Mouse (Mus musculus) megakaryocyte, embryonic 14.5 days (primary cell): ENCODE measurements at regions not wholly inside any gene's neighbourhood (a gene's known extent, or its start where the extent isn't known, plus 50 kb on each side); places are given as distances from the start of the nearest gene placed in this dataset.

ENCODE experiments used
- H3K27me3 ChIP-seq: replicated peaks from 2 replicates; pipeline ENCODE3; 2012; ENCODE audit warnings: inconsistent platforms
- H3K36me3 ChIP-seq: replicated peaks from 2 replicates; pipeline ENCODE3; 2012; ENCODE audit warnings: low read length, inconsistent platforms, mixed read lengths
- H3K4me1 ChIP-seq: 2 replicates; pipeline ENCODE4 v1.6.1; 2012; ENCODE audit warnings: inconsistent platforms
- H3K4me3 ChIP-seq: replicated peaks from 2 replicates; pipeline ENCODE3; 2012; ENCODE audit warnings: moderate library complexity, mild to moderate bottlenecking, inconsistent platforms
- H3K9me3 ChIP-seq: 2 replicates; pipeline ENCODE4 v1.6.1; 2012; ENCODE audit warnings: inconsistent platforms
- FLI1 ChIP-seq: IDR thresholded peaks from 2 replicates; pipeline ENCODE4 v1.6.1; 2012; ENCODE audit warnings: low read length, inconsistent platforms, mixed read lengths
- GATA1 ChIP-seq: IDR thresholded peaks from 3 replicates; pipeline ENCODE4 v1.6.1; 2012; ENCODE audit warnings: mixed read lengths, low read length, inconsistent platforms, borderline replicate concordance

DNA sequence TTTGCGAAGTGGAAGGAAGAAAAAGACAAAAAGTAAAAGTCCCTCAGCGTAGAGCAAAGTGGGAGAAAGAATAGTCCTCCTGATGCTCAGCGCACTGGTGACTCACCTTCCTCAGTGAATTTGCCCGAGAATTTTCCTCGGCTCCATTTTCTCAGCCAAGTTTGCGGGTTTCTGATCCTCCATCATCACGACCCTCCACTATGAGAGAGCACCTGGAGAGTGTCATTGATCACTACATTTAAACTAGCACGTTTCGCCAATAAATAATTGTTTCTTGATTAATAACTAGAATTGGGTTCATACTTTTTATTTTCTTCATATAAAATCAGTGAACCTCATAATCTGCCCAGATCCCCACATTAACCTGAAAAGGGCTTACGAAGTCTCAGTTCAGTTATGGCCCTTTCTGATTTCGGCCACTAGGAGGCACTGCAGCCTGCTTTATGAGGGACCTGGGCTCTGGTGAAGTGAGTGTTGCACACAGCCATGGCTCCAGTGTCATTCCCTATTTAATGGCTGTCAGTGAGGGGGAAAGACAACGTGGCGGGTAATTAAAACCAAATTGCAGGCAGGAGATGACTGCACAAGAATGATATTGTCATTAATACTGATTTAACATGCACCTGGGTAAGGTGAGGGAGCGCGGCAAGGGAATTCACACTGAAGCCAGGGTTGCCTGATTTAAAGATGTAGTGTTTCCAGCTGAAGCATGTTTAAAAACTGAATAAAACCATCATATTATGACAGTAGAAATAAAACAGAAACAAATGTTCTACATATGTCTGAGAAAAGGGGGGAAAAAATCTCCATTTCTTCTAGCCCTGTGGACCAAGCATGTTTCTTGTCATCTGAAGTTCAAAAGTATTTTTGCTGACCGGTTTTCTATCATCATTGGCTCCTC is 741.8 kb upstream of the Arrdc4 start:
- no peaks in the 10 kb centered on the region for H3K27me3 ChIP-seq
- H3K36me3 ChIP-seq = no peaks in the 10 kb centered on the region
- H3K4me3 ChIP-seq = no peak overlapping the region
- H3K4me1 ChIP-seq = no peaks in the 10 kb centered on the region
- no peak for TF ChIP-seq GATA1
- TF ChIP-seq FLI1 = no peak
- no peaks in the 10 kb centered on the region for H3K9me3 ChIP-seq

DNA sequence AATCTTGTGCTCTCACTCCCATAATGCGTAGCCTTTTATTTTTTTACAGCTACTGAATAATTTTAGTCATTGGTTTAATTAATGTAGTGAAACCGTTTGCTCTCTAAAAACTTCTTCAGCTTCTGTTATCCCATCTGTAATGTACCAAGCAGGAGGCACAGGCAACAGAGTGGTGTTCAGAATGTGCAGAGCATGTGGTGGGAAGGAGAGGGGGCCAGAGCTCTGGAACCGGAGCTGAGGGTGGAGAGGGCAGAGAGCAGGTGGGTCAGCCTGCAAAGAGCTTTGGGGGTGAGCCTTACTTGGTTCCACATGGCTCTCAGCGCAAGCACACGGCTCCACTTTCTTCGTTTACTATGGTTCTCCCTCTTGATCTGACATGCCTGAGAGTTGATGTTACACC is 739.6 kb upstream of the Arrdc4 start:
- TF ChIP-seq FLI1 = no peak
- TF ChIP-seq GATA1 = no peak
- Histone ChIP-seq H3K27me3 (no peaks in the 10 kb centered on the region), H3K4me3 (no peak overlapping the region), H3K4me1 (no peaks in the 10 kb centered on the region), H3K9me3 (no peaks in the 10 kb centered on the region), H3K36me3 (no peaks in the 10 kb centered on the region)

DNA sequence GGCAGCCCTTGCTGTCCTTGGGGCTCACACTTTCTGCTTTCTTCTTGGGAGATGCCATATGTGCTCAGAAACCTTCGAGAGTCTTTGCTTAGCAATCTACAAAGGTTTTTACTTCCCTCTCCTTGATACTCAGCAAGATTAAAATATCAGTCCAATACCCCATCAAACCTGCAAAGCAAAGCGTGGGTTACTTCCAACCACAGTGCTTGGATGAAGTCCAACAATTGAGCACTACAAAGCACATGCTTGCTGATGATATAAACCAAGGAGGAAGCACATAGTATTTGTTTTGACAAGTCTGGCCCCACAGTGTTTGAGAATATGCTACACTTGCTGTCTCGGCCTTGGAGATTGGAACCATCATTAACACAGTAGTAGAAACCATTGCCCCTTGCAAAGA is 738.1 kb upstream of the Arrdc4 start:
- no peaks in the 10 kb centered on the region for H3K9me3 ChIP-seq
- no peaks in the 10 kb centered on the region for H3K36me3 ChIP-seq
- H3K4me3 ChIP-seq = no peak overlapping the region
- no peaks in the 10 kb centered on the region for H3K27me3 ChIP-seq
- TF ChIP-seq GATA1 (no peak), FLI1 (no peak)
- H3K4me1 ChIP-seq = no peaks in the 10 kb centered on the region

DNA sequence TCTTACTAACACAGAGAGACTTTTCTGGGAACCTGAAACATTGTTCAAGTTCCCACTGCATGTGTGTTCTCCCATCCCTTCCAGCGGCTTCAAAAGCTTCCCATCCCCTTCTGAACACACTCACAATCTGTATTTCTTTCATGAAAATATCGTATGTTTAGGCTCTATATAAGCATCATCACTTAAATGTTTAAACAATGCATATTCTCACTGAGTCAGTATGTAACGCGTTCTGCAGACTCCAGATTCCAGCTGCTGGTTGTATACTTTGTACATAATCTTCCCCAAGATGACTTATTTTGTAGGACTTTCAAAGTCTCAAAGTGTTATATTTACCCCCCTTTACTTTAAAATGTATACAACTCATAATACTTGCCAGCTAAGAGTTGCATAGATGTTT is 735.5 kb upstream of the Arrdc4 start:
- Histone ChIP-seq H3K4me1 (no peaks in the 10 kb centered on the region), H3K9me3 (no peaks in the 10 kb centered on the region), H3K27me3 (no peaks in the 10 kb centered on the region), H3K4me3 (no peak overlapping the region), H3K36me3 (no peaks in the 10 kb centered on the region)
- TF ChIP-seq GATA1 (no peak), FLI1 (no peak)
